Mouse (Mus musculus) embryonic facial prominence, embryonic 10.5 days (tissue): ENCODE results near the gene Cpa4. TPM values are rescaled to one million over a fixed set of nuclear protein-coding genes. Genes with fewer than 3 reads are reported as not detected.
A peak's percentile ranks its signal among the peaks of the same experiment; 100 is the strongest.

ENCODE experiments used
- DNase-seq: peaks from one replicate; pipeline ENCODE4 v3.0.0-alpha.2; 2017; ENCODE audit warnings: low spot score
- H3K27ac ChIP-seq: fragments of 300-500 bp; sonication (generic); replicated peaks from 2 replicates; pipeline ENCODE4 v1.5.1; 2016; ENCODE audit warnings: mild to moderate bottlenecking
- H3K27me3 ChIP-seq: fragments of 300-500 bp; sonication (generic); replicated peaks from 2 replicates; pipeline ENCODE4 v1.6.1; 2016; ENCODE audit warnings: low read depth, mild to moderate bottlenecking; ENCODE audit not compliant: poor library complexity, severe bottlenecking
- H3K36me3 ChIP-seq: fragments of 300-500 bp; sonication (generic); replicated peaks from 2 replicates; pipeline ENCODE4 v1.6.1; 2016; ENCODE audit warnings: mild to moderate bottlenecking, moderate library complexity
- H3K4me1 ChIP-seq: fragments of 300-500 bp; sonication (generic); 2 replicates; pipeline ENCODE4 v1.6.1; 2016
- H3K4me3 ChIP-seq: fragments of 300-500 bp; sonication (generic); 2 replicates; pipeline ENCODE4 v1.5.1; 2016; ENCODE audit warnings: mild to moderate bottlenecking, moderate library complexity
- H3K9me3 ChIP-seq: fragments of 300-500 bp; sonication (generic); 2 replicates; pipeline ENCODE4 v1.6.1; 2016; ENCODE audit warnings: mild to moderate bottlenecking
- WGBS: fragments of 180-500 bp; shearing (Covaris S2); methylation state at CpG from one replicate; pipeline ENCODE4 v1.1.7; 2016; 5-methylcytosine and 5-hydroxymethylcytosine counted together
- polyA plus RNA-seq: library from polyadenylated mRNA; unstranded; fragments of >200 nt; fragmentation: Nextera tagmentation; extraction: Ambion mirVana; gene quantifications from 2 replicates; pipeline ENCODE4 v1.2.1, GENCODE M21; 2016

Gene Cpa4
- polyA plus RNA-seq, 1 experiment from 2014 or later, result 0.85 TPM

DNA sequence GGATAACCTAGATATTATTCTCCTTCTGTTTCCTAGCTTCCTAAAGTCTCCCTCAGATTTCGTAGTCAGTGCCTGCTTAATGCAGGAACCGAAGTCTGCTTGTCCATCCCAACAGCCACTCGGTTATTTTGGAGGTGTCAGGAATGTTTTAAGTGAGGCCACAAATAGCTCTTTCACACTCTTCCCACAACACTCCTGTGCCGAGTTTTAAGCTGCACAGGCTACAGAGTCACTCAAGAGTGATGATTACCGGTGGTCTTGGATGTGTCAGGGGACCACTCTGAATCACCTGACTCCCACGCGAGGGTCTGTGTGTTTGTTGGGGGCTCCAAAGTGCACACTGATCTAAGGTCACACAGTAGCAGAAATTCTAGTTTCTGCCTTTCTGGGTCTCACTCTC is 22.5 kb upstream of the Cpa4 start:
- no peak for DNase-seq

DNA sequence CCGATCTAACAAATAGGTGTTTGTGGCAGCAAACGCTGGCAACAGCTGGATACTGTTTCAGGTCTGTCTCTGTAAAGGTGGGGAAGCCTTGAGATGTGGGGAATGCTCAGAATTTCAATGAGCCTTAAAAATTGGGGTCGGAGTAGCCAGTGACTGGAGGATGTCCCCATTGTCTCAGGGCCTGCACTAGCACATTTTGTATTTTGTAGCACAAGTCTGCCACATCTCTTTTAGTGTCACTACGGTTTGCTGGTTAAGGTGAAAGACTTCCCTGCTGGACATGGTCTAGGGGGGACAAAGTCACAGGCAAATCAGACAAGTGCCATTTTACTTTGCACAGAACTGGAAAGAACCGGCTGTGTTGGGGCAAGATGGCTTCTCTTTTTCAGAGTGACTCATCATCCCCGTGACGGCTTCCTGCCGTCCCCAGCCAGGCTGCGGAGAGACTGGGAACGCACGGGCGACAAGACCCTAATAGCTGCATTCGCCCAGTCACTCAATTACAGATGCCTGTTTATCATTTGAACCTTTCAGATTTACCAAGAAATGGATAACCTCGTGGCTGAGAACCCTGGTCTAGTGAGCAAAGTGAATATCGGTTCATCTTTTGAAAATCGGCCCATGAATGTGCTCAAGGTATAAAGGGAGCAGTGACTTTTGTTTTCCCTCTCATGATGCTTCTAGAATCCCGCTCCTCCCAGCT is 21.4 kb upstream of the Cpa4 start:
- 11% methylated on average over 17 of the region's 17 CpGs for WGBS
- H3K4me3 ChIP-seq, result peak overlapping the region; percentile 21
- peaks cover 98% of the 10 kb centered on the region for H3K4me1 ChIP-seq
- DNase-seq, result peak; percentile 71
- H3K36me3 ChIP-seq, result no peaks in the 10 kb centered on the region
- no peaks in the 10 kb centered on the region for H3K9me3 ChIP-seq
- H3K27ac ChIP-seq, result peak overlapping the region; percentile 87
- H3K27me3 ChIP-seq, result no peaks in the 10 kb centered on the region

More for the DNA sequence above, 22.5 kb upstream of the Cpa4 start:
- Histone ChIP-seq H3K27ac (peak overlapping the region; percentile 87), H3K27me3 (no peaks in the 10 kb centered on the region), H3K4me1 (peaks cover 100% of the 10 kb centered on the region), H3K36me3 (no peaks in the 10 kb centered on the region), H3K9me3 (no peaks in the 10 kb centered on the region), H3K4me3 (no peak overlapping the region)
- WGBS, result 81% methylated on average over 7 of the region's 7 CpGs

DNA sequence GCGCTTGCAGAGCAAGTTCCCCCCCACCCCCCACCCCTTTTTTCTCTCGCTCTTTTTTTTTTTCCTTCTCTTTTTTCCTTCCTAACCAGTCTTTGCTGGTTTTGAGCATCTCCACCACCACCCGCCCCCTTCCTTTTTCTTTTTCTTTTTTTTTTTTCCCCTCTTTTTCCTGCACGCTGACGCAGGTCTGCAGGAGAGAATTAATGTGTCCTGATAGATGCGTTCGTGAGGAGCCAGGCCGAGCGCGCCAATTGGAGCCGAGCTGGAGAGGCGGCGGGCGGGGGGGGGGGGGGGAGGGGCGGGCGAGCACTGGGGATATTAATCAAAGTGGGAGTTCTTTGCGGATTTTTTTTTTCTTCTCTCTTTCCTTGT is 20.9 kb upstream of the Cpa4 start:
- peak overlapping the region; percentile 21 for H3K4me3 ChIP-seq

DNA sequence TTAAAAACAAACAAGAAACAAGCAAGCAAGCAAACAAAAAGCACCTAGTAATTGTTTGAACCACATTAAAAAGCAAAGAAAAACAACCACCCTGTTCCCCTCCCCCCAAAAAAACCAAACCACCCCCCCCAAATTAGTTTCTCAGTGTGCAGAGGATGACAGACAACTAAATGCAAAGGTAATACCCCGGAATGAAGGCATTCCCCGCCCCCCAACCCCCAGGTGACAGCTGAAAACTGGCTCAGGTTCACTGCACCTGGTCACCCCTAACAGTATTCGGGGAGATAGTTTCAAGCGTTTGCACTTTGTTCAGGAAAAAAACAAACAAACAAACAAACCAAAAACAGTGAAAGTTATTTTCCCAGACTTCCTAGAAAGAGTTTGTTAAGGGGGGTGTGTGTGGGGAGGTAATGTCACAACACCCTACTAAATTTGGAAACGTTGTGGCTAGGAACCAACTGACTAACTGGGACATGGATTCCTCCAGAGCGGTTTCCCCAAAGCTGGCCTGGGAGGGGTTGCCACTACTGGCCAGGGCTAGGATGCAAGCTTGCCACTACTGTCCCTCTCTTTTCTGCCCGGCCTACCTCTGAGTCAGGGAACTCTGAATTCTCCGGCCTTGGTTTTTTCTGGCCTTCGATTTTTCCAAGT is 20.4 kb upstream of the Cpa4 start:
- H3K36me3 ChIP-seq, result no peaks in the 10 kb centered on the region
- peak; percentile 47 for DNase-seq
- WGBS, result 17% methylated on average over 9 of the region's 9 CpGs
- peak overlapping the region; percentile 87 for H3K27ac ChIP-seq
- peaks cover 98% of the 10 kb centered on the region for H3K4me1 ChIP-seq
- no peaks in the 10 kb centered on the region for H3K27me3 ChIP-seq
- peak overlapping the region; percentile 21; the same call in 1 of the 2 replicates for H3K4me3 ChIP-seq
- H3K9me3 ChIP-seq, result no peaks in the 10 kb centered on the region

More for the DNA sequence above, 20.9 kb upstream of the Cpa4 start:
- WGBS, result under 1% methylated on average over 17 of the region's 17 CpGs
- H3K36me3 ChIP-seq, result no peaks in the 10 kb centered on the region
- H3K9me3 ChIP-seq, result no peaks in the 10 kb centered on the region
- peak; percentile 83 for DNase-seq
- peaks cover 98% of the 10 kb centered on the region for H3K4me1 ChIP-seq
- H3K27me3 ChIP-seq, result no peaks in the 10 kb centered on the region
- H3K27ac ChIP-seq, result peak overlapping the region; percentile 87

DNA sequence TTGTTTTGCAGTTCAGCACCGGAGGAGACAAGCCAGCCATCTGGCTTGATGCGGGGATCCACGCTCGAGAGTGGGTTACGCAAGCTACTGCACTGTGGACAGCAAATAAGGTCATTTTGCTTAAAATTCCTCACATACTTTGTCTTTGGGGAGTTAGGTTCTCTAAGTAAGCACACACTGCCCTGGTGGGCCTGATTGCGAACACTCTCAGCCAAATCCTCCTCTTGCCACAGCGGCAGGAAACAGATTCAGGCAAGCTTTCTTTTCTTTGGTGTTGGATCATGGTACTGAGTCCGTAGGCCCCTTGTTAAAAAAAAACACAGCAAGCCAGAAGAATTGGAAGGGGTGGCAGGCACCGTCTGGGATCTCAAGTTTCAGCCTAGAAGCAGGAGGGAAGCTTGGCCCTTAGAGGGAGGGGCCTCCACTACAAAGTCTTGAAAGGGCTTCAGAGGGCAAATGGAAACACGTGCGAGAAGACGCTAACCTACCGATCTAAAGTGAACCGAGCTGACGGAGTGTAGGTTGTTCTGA is 18.9 kb upstream of the Cpa4 start:
- WGBS, result 4% methylated on average over 15 of the region's 15 CpGs
- no peaks in the 10 kb centered on the region for H3K27me3 ChIP-seq
- H3K36me3 ChIP-seq, result no peaks in the 10 kb centered on the region
- peak overlapping the region; percentile 32; the same call in 1 of the 2 replicates for H3K4me3 ChIP-seq
- peak overlapping the region; percentile 87 for H3K27ac ChIP-seq
- DNase-seq, result peak; percentile 88
- peaks cover 95% of the 10 kb centered on the region for H3K4me1 ChIP-seq
- no peaks in the 10 kb centered on the region for H3K9me3 ChIP-seq

DNA sequence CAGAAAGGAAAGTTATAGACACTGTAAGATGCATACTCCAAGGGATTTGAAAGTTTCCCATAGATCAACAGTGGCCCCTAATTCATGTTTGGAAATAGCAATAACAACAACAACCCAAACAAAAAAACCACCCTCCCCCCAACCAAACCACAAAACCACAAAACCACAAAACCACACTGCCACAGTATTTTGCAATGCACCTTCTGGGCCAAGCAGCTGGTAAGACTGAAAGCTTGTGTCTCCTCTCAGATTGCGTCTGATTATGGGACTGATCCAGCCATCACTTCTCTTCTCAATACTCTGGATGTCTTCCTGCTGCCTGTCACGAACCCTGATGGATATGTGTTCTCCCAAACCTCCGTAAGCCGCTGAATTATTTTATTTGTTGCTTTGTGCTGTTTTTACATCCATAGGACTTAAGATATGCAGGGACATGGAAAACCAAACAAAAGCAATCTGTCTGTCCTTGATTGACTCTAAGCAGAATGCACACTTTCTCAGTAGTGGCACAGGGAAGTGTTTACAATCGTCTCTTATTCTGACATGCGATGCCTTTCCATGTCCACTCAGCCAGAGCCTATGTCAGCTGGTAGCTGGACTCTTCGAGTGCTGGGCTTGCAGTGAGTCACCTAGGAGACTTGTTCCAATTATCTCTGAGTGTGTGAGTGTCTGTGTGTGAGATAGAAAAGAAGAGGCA is 17.5 kb upstream of the Cpa4 start:
- Histone ChIP-seq H3K4me1 (peaks cover 82% of the 10 kb centered on the region), H3K9me3 (no peaks in the 10 kb centered on the region), H3K27me3 (no peaks in the 10 kb centered on the region), H3K27ac (peak overlapping the region; percentile 87), H3K36me3 (no peaks in the 10 kb centered on the region), H3K4me3 (no peak overlapping the region)
- DNase-seq, result no peak
- WGBS, result 80% methylated on average over 7 of the region's 7 CpGs

DNA sequence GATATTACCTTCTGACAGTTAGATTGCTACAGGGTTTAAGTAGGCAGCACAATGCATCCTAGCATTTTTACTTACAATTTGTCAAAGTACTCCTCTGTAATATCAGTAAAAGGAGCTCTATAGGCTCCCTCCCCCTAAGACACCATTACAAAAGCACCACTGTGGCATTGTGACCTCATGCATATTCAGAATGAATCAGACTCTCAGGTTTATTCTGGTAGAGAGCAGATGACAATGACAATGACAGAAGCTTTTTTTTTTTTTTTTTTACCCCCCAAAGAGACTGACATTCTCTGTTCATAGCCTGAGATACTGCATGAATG is 17.0 kb upstream of the Cpa4 start:
- H3K4me1 ChIP-seq, result peaks cover 82% of the 10 kb centered on the region
- H3K4me3 ChIP-seq, result no peak overlapping the region

DNA sequence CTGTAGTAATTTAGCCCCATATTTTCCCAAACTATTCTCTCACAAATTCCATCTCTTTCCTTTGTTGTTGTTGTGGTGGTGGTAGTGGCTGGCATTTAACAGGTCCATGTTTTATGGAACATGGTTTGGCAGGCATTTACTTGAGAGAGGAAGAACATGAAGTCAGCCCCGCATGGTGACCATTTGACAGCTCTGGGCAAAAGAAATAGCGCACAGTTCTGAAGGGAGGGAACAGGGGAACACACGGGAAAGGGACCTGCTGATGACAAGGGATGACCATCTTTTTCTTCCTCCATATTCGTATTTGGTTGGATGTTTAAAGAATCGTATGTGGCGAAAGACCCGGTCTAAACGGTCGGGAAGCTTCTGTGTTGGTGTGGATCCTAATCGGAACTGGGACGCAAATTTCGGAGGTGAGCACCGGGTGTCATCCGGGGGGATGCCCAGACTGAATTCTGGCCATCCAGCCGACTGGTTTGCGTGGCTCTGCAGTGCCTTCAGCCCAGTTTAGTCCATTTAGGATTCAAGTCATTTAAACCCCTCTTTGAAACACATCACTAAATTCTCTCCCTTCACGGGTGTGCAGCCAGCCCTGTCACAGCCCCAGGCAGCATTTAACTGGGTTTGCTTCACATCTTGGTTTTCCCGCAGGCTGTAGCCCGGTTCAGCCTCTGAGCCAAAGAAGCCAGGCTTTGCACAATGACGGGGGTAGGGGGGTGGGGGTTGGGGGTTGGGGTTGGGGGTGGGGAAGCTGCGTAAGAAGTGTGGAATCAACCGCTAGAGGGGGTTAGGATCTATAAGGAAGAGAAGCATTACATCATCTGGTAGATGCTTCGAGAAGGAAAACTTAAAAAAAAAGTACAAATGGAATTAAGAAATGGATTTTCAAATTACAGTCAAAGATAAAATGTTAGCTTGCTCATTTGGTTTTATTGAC is 16.3 kb upstream of the Cpa4 start:
- peak overlapping the region; percentile 87 for H3K27ac ChIP-seq
- peaks cover 76% of the 10 kb centered on the region for H3K4me1 ChIP-seq
- H3K27me3 ChIP-seq, result no peaks in the 10 kb centered on the region
- 22% methylated on average over 23 of the region's 23 CpGs for WGBS
- H3K4me3 ChIP-seq, result peak overlapping the region; percentile 39
- no peaks in the 10 kb centered on the region for H3K36me3 ChIP-seq
- H3K9me3 ChIP-seq, result no peaks in the 10 kb centered on the region
- DNase-seq, result peak; percentile 70

More for the DNA sequence above, 17.0 kb upstream of the Cpa4 start:
- no peak for DNase-seq
- Histone ChIP-seq H3K27me3 (no peaks in the 10 kb centered on the region), H3K9me3 (no peaks in the 10 kb centered on the region), H3K36me3 (no peaks in the 10 kb centered on the region), H3K27ac (peak overlapping the region; percentile 87)

DNA sequence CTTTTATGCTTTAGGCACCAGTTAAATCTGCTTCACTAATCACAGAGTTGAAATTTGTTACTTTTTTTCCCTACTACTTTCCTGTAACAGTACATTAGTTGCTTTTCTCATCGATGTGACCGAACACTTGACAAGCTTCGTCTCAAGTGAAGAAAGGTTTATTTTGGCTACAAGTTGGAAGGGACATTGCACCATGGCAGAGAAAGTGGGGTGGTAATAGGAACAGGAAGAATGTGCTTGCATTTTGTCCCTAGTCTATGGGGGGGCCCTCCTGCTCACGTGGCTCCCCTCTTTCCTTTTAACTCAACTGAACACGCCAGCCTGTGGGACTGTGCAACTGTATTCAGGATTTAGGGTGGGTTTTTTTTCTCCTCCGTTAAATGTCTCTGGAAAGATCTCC is 15.5 kb upstream of the Cpa4 start:
- H3K36me3 ChIP-seq, result no peaks in the 10 kb centered on the region
- H3K4me3 ChIP-seq, result no peak overlapping the region
- WGBS, result 57% methylated on average over 6 of the region's 6 CpGs
- H3K9me3 ChIP-seq, result no peaks in the 10 kb centered on the region
- no peaks in the 10 kb centered on the region for H3K27me3 ChIP-seq
- DNase-seq, result no peak
- peak overlapping the region; percentile 87 for H3K27ac ChIP-seq
- peaks cover 69% of the 10 kb centered on the region for H3K4me1 ChIP-seq

DNA sequence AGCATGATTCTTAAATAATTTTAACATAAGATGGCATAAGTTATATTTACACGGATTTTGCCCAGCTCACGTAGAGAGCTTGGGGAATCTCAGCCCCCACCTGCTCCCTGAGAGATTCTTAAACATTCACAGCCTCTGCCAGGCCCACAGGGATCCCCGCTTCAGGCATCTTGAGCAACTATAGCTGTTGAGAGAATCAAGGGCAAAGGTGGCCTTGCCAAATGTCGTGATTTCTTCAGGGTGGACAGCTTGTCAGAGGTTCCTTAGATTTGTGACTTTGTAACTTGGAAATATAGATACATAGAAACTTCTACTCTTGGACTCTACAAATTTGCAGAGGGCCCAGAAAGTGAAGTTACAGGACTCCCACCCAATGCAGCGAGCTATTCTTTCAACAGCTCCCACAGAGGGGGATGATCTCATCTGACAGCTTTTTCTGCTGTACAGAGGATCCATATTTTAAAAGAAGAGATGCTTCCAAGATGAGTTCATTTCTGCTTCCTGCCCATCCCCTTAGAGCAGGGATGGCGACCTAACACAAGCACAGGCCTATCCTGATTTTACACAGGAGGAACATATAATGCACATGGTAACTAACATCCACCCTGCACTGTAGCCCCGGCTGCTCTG is 14.7 kb upstream of the Cpa4 start:
- H3K27ac ChIP-seq, result peak overlapping the region; percentile 71
- no peaks in the 10 kb centered on the region for H3K27me3 ChIP-seq
- peaks cover 61% of the 10 kb centered on the region for H3K4me1 ChIP-seq
- H3K4me3 ChIP-seq, result no peak overlapping the region
- no peaks in the 10 kb centered on the region for H3K9me3 ChIP-seq
- H3K36me3 ChIP-seq, result no peaks in the 10 kb centered on the region
- 81% methylated on average over 7 of the region's 7 CpGs for WGBS
- DNase-seq, result no peak

DNA sequence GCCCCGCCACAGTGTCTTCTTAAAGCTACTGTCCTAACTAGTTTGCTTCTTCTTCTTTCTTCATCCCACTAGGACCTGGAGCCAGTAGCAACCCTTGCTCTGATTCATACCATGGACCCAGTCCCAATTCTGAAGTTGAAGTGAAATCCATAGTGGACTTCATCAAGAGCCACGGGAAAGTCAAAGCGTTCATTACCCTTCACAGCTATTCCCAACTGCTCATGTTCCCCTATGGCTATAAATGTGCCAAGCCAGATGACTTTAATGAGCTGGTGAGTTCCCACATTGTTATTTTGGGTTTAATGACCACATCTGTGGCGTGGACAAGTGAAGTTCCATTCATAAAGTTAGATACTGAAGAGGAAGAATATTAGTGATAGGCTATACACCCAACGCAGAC is 14.1 kb upstream of the Cpa4 start:
- H3K4me1 ChIP-seq, result peaks cover 55% of the 10 kb centered on the region
- no peak overlapping the region for H3K4me3 ChIP-seq
- peak overlapping the region; percentile 71 for H3K27ac ChIP-seq
- DNase-seq, result no peak
- 89% methylated on average over 5 of the region's 5 CpGs for WGBS
- H3K36me3 ChIP-seq, result no peaks in the 10 kb centered on the region
- no peaks in the 10 kb centered on the region for H3K27me3 ChIP-seq
- H3K9me3 ChIP-seq, result no peaks in the 10 kb centered on the region
